Mouse (Mus musculus): ENCODE data around the gene Spaca6. TPM values are rescaled to one million over a fixed set of nuclear protein-coding genes. Genes with fewer than 3 reads are reported as not detected.
"Not testable (repeated sequence)": the region's sequence is repeated elsewhere in the genome, so short reads cannot be mapped to it uniquely, and the experiment has no call there.

Spaca6 gene
- polyA plus RNA-seq, 1 experiment, result 80.0 TPM

DNA sequence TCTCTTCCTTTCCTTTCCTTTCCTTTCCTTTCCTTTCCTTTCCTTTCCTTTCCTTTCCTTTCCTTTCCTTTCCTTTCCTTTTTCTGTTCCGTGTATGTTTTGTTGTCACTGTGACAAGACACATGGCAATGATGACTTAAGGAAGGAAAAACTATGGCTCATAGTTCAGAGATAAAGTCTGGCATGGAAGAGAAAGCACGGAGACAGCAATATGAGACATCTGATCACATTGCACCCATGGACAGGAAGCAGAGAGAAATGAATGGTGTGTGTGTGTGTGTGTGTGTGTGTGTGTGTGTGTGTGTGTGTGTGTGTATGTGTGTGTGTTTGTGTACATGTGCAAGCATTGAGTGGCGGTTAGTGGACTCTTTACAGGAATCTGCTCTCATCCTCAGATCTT, 17.6 kb downstream of the Spaca6 start:
- DNase-seq (ENCODE audit: low read depth), result not testable (repeated sequence)

DNA sequence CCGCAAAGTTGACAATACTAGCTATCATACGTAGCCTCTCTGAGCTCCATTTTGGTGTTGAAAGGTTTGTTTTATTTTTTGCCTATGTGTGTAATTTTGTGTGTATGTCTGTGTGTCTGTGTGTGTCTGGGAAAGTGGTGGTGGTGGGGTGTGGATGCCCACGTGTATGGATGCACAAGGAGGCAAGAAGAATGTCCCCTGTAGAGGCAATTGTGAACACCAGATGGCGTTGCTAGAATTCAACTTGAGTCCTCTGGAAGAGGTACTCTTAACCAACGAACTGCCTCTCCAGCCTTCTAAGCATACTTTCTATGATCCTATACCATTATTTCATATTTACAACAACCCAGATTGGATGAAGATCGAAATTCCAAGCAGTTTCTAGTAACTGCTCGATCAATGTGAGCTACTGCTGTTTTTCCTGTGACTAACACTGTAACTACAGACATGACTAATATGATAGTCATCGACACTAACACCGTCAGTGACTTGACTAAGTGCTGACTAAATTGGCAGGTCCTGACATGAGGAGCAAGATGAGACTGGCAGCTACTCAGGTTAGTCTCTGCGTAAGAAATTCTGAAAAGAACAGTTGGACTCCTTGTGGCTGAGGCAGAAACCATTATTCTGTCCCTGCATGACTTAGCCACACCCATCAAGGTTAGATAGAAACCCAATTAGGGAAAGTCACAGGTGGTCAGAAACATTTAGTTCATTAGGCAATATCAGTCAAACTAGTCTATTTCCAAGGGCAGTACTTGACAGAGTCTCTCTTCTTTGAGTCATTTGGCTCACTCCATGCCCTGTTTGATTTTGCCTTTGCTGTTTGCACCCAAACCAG, 18.4 kb downstream of the Spaca6 start:
- DNase-seq (ENCODE audit: low read depth), result no peak

GRCm38 (mm10) chr17:17848988-17849387, 22.0 kb downstream of the Spaca6 start:
- no peak for DNase-seq (ENCODE audit: low read depth)

- DNase-seq (ENCODE audit: low read depth), result no peak
These were observed 23.2 kb downstream of the Spaca6 start for GRCm38 (mm10) chr17:17849906-17850712.

GRCm38 (mm10) chr17:17855064-17855838, 28.3 kb downstream of the Spaca6 start, which contains the start of gene Has1:
TSS of gene Has1 (minus strand) at chr17:17855205.
- DNase-seq (ENCODE audit: low read depth), result no peak

DNA sequence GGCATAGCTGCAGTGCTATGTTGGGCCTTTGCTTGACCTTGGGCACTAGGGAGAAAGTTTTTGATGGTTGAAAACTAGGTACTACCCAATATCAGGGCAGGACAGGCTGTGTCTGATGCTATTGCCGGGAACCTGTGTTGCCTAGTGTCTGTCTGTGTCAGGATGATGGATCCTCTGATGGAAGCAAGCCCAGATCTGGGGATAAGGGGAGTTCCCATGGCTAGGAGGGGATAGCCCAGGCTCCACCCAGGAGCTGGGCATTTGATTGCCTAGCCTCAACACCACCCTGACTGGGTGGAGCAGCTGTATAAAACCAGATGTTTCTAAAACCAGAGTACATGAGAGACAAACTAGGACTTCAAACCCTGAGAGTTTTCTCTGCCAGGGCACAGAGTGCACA, 29.7 kb downstream of the Spaca6 start:
- DNase-seq (ENCODE audit: low read depth), result no peak

GRCm38 (mm10) chr17:17857446-17857845, 30.5 kb downstream of the Spaca6 start:
- no peak for DNase-seq (ENCODE audit: low read depth)

GRCm38 (mm10) chr17:17860110-17860509, 33.2 kb downstream of the Spaca6 start:
- no peak for DNase-seq (ENCODE audit: low read depth)

DNA sequence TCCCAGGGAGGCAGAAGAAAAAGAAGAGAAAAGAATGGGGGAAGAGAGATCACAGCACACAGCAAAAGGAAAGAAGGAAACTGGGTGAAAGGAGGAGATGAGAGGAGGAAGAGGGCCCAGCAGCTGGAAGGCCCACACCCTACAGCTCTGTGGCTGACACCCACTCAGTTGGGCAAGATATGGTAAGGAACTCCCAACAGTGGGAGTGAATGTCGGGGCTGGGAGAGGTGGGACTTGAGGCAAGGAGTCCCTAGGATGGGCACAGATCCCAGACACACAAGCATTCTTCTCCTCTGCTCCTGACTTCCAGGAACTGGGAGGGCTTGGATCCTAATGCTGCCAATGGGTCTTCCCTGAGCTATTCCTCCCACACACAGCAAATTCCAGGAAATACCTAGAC, 35.4 kb downstream of the Spaca6 start:
- no peak for DNase-seq (ENCODE audit: low read depth)

GRCm38 (mm10) chr17:17865168-17865567, 38.2 kb downstream of the Spaca6 start:
- DNase-seq (ENCODE audit: low read depth), result no peak

GRCm38 (mm10) chr17:17866801-17867469, 40.0 kb downstream of the Spaca6 start:
- no peak for DNase-seq (ENCODE audit: low read depth)

DNA sequence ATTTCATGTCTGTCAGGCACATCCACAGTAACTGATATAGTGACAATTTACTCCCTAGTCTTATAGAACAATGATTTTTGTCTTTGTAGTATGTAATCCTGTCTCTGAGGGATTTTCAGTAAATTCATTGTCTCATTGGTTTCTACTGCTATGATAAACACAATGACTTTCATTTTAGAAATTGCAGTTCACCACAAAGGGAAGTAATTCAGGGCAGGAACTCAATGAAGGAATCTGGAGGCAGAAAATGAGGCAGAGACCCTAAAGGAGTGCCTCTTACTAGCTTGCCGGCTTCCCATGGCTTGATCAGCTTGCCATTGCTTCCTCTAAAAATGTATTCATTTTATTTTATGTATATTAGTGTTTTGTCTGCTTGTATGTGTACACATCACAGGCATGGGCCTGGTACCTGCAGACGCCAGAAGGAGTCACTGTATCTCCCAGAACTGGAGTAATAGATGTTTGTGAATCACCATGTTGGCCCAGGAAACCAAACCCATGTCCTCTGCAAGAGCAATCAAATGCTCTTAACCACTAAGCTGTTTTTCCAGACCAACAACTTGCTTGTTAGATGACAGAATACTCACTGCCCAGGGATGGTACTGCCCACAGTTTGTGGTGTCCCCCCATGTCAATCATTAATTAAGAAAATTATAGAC, 44.1 kb downstream of the Spaca6 start:
- no peak for DNase-seq (ENCODE audit: low read depth)

- no peak for DNase-seq (ENCODE audit: low read depth)
These were observed 44.7 kb downstream of the Spaca6 start for GRCm38 (mm10) chr17:17871697-17872096.

DNA sequence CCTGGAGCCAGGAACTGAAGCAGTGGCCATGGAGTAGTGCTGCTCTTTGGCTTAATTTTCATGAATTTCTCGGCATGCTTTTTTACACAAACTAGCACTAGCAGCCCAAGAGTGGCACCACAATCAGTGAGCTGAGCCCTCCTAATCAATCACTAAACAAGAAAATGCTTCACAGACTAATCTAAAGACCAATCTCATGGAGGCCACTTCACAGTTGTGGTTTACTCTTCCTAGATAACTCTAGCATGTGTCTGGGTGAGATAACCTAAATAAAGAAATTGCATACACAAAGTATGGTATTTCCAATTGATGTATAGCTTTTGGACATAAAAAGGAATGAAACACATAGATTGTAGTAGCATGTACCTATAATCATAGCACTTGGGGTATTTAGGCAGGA, 52.4 kb downstream of the Spaca6 start:
- DNase-seq (ENCODE audit: low read depth), result no peak

GRCm38 (mm10) chr17:17882672-17883071, 55.7 kb downstream of the Spaca6 start:
- DNase-seq (ENCODE audit: low read depth), result no peak

DNA sequence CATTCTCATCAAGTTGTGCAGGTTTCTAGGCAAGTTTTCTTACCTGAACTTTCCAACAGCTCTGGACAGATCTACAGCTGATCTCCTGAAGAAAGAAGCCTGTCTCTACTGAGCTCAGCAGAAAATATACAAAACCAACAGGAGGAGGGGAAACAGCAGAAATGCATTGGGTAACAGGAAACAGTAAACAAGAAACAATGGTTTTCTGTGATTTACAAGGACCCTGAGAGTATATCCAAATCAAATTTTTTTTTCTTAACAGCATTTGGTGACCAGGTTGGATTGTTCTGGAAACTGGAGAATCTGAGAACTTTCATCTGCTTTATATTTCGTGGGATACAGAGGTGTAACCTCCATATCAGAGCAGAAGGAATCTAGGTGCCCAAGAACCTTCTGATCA, 56.9 kb downstream of the Spaca6 start, which contains the start of gene Fpr1:
Gene Fpr1, minus strand, starts transcription at position 101 of the 400 bp plus-strand sequence.
- no peak for DNase-seq (ENCODE audit: low read depth)

- DNase-seq (ENCODE audit: low read depth), result no peak
These were observed 60.9 kb downstream of the Spaca6 start, which contains the start of the genes Fpr2 and Fpr3 for GRCm38 (mm10) chr17:17887774-17888248. TSS of gene Fpr2 (plus strand) at chr17:17887824. TSS of gene Fpr3 (plus strand) at chr17:17887852.

- no peak for DNase-seq (ENCODE audit: low read depth)
These were observed 62.9 kb downstream of the Spaca6 start for GRCm38 (mm10) chr17:17889732-17890425.

Data from gonadal fat pad, adult 2 months (tissue).